Mouse (Mus musculus) G1E (cell line): Measurements from ENCODE around the gene Cux1.

ENCODE experiments used
- CTCF ChIP-seq: IDR thresholded peaks from 2 replicates; pipeline ENCODE4 v1.5.1; 2012; ENCODE audit warnings: low read depth, low read length, inconsistent platforms, mixed read lengths
- GATA1 ChIP-seq: IDR thresholded peaks from 2 replicates; pipeline ENCODE4 v1.6.1; 2012; ENCODE audit warnings: borderline replicate concordance, low read length, inconsistent platforms, mixed read lengths
- GATA2 ChIP-seq: IDR thresholded peaks from 2 replicates; pipeline ENCODE4 v1.6.1; 2012; ENCODE audit warnings: low read depth, low read length, inconsistent platforms, borderline replicate concordance
- TAL1 ChIP-seq: conservative IDR thresholded peaks from 2 replicates; pipeline ENCODE4 v1.6.1; 2012; ENCODE audit warnings: low read depth, low read length, inconsistent platforms, mixed read lengths

DNA sequence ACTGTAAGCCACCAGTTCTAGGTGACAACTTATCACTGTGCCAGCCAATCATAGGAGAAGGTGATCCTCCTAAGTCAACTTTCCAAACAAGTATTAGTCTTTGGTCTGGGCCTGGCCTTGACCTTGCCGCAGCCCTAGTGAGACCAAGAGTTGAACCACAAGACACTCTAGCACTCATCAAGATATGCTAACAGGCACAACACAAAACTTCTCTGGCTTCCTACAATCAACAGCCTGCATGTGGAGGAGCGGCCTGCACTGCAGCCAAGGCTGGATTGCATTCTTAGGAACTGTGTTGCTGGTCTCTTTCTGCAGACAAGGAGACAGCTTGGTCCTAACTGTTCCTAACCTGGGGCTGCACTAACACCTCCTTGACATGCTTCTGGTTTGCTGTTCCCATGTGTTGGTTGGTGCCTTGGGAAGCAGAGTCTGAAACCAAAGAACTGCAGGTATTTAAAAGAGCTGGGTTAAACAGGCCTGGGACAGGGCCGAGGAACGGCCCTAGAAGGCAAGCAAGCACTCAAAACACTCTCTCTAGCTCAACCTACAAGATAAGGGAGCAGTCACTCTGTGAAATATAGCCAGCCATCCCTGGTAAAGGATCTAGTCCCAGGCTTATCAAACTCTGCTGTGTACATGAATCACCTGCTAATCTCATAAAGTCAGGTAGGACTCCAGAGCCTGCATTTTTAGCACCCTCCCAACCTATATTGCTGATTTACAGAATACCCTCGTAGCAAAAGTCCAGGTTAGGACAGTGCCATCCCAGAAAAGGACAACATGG is 27.0 kb downstream of the Cux1 start:
- no peak for TF ChIP-seq CTCF
- no peak for TF ChIP-seq GATA1
- TF ChIP-seq TAL1 = no peak
- TF ChIP-seq GATA2 = no peak
